Mouse (Mus musculus): ENCODE measurements around the gene Mogat1. TPM values are rescaled to one million over a fixed set of nuclear protein-coding genes. Genes with fewer than 3 reads are reported as not detected.

The Mogat1 gene
- total RNA-seq, 1 experiment from 2014 or later = not detected

Other genes with a start within 250 kb of the Mogat1 start
- gene Sgpp2, start 200.6 kb upstream of the Mogat1 start, total RNA-seq (2017) = 0.23 and 0.49 TPM in 2 replicates
- 28.6 and 29.2 TPM in 2 replicates for gene Farsb, start 22.1 kb upstream of the Mogat1 start, total RNA-seq (2017)
- not detected in 2 replicates for gene BC035947, start 1.2 kb downstream of the Mogat1 start, total RNA-seq (2017)
- 15.5 and 20.7 TPM in 2 replicates for gene Acsl3, start 146.8 kb downstream of the Mogat1 start, total RNA-seq (2017)
- gene Utp14b, start 147.0 kb downstream of the Mogat1 start, total RNA-seq (2017) = 8.8 and 10.1 TPM in 2 replicates

Data from neutrophil, adult 5-6 weeks (primary cell).